Mouse (Mus musculus): ENCODE data around the gene Pogz. TPM values are rescaled to one million over a fixed set of nuclear protein-coding genes. Genes with fewer than 3 reads are reported as not detected.

The Pogz gene
- polyA plus RNA-seq, 1 experiment from 2014 or later: 15.3 TPM

Other genes starting within 250 kb of the Pogz start
- not detected in 2 replicates for gene Gm10972, start 194.5 kb upstream of the Pogz start, polyA plus RNA-seq (2015; fragmentation: Nextera tagmentation; extraction: Ambion mirVana)
- 25.8 and 27.0 TPM in 2 replicates for gene Tuft1, start 178.7 kb upstream of the Pogz start, polyA plus RNA-seq (2015; fragmentation: Nextera tagmentation; extraction: Ambion mirVana)
- 0.91 and 2.5 TPM in 2 replicates for gene Selenbp2, start 144.0 kb upstream of the Pogz start, polyA plus RNA-seq (2015; fragmentation: Nextera tagmentation; extraction: Ambion mirVana)
- gene Cgn, start 51.1 kb upstream of the Pogz start, polyA plus RNA-seq (2015; fragmentation: Nextera tagmentation; extraction: Ambion mirVana): 10.1 and 12.6 TPM in 2 replicates
- 328 and 351 TPM in 2 replicates for gene Psmb4, start 49.4 kb downstream of the Pogz start, polyA plus RNA-seq (2015; fragmentation: Nextera tagmentation; extraction: Ambion mirVana)
- gene Selenbp1, start 95.5 kb downstream of the Pogz start, polyA plus RNA-seq (2015; fragmentation: Nextera tagmentation; extraction: Ambion mirVana): 51.5 and 61.5 TPM in 2 replicates
- 8.7 and 11.0 TPM in 2 replicates for gene Rfx5, start 116.5 kb downstream of the Pogz start, polyA plus RNA-seq (2015; fragmentation: Nextera tagmentation; extraction: Ambion mirVana)
- gene Pi4kb, start 137.2 kb downstream of the Pogz start, polyA plus RNA-seq (2015; fragmentation: Nextera tagmentation; extraction: Ambion mirVana): 24.3 and 29.0 TPM in 2 replicates
- 21.4 and 25.2 TPM in 2 replicates for gene Zfp687, start 177.9 kb downstream of the Pogz start, polyA plus RNA-seq (2015; fragmentation: Nextera tagmentation; extraction: Ambion mirVana)
- gene Psmd4, start 205.0 kb downstream of the Pogz start, polyA plus RNA-seq (2015; fragmentation: Nextera tagmentation; extraction: Ambion mirVana): 265 and 267 TPM in 2 replicates